Mouse (Mus musculus): ENCODE measurements around the gene Ddx27. TPM values are rescaled to one million over a fixed set of nuclear protein-coding genes. Genes with fewer than 3 reads are reported as not detected.

Ddx27 gene
- polyA plus RNA-seq, 1 experiment from 2014 or later: 31.1 TPM

DNA sequence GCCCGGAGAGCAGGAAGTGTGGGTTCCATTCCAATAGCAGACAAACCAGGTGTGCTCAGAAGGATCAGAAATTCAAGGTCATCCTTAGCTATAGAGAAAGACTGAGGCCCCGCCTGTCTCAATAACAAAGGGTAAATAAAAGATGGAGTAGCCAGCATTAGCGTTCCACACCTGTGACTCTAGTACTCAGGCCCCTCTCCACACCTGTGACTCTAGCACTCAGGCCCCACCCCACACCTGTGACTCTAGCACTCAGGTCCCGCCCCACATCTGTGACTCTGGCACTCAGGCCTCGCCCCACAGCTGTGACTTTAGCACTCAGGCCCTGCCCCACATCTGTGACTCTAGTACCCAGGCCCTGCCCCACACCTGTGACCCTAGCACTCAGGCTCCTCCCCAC is 59.6 kb downstream of the Ddx27 start:
- Histone ChIP-seq H3K9ac (no peak overlapping the region), H3K27me3 (replicated peaks) (peaks cover 13% of the 10 kb centered on the region), H3K36me3 (no peaks in the 10 kb centered on the region), H3K9me3 (no peaks in the 10 kb centered on the region), H3K27ac (replicated peaks) (no peak overlapping the region), H3K4me2 (no peak overlapping the region), H3K4me3 (no peak overlapping the region), H3K4me1 (peaks cover 28% of the 10 kb centered on the region)
- 85% methylated on average over 5 of the region's 5 CpGs for WGBS
- ATAC-seq (ENCODE audit: extremely low read depth, insufficient number of reproducible peaks, low FRiP score, low TSS enrichment): no peak

DNA sequence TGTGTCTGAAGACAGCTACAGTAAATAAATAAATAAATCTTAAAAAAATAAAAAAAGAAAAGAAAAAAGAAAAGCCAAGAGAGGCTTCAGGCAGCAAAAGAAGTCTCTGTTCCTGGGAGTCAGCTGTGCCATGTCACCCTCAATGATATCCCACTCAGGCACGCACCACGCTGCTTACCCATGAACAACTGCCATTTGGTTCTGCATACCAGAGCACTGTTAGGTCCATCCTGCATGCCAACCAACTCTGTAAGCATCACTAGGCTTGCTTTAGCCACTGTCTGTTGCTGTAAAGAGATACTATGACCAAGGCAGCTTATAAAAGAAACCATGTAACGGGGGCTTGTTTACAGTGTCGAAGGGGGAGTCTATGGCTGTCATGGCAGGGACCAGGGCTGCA is 61.4 kb downstream of the Ddx27 start:
- H3K27ac ChIP-seq (replicated peaks): no peak overlapping the region
- no peak for ATAC-seq (ENCODE audit: extremely low read depth, insufficient number of reproducible peaks, low FRiP score, low TSS enrichment)
- 83% methylated on average over 4 of the region's 4 CpGs for WGBS
- no peaks in the 10 kb centered on the region for H3K36me3 ChIP-seq
- no peak overlapping the region for H3K4me2 ChIP-seq
- H3K4me3 ChIP-seq: no peak overlapping the region
- peaks cover 13% of the 10 kb centered on the region for H3K27me3 ChIP-seq (replicated peaks)
- H3K4me1 ChIP-seq: peaks cover 19% of the 10 kb centered on the region
- no peaks in the 10 kb centered on the region for H3K9me3 ChIP-seq
- H3K9ac ChIP-seq: no peak overlapping the region

DNA sequence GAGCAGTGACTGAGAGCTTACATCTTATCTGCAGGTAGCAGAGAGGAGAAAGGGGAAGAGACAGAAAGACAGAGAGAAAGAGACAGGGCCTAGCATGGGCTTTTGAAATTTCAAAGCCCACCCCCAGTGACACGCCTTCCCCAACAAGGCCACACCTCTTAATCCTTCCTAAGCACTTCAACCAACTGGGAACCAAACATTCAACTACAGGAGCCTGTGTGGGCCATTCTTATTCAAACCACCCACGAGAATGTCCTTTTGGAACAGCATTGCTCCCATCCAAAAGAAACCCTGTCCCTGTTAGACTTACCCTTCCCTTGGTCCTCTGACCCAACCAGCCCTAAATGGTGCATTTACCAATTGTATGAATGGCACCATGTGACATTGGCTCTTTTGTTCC is 61.8 kb downstream of the Ddx27 start:
- Histone ChIP-seq H3K9me3 (no peaks in the 10 kb centered on the region), H3K4me1 (peaks cover 22% of the 10 kb centered on the region), H3K9ac (no peak overlapping the region), H3K4me3 (no peak overlapping the region), H3K4me2 (no peak overlapping the region), H3K27ac (replicated peaks) (no peak overlapping the region), H3K27me3 (replicated peaks) (peaks cover 13% of the 10 kb centered on the region), H3K36me3 (no peaks in the 10 kb centered on the region)
- ATAC-seq (ENCODE audit: extremely low read depth, insufficient number of reproducible peaks, low FRiP score, low TSS enrichment): no peak
- WGBS: 68% methylated on average over 2 of the region's 2 CpGs

DNA sequence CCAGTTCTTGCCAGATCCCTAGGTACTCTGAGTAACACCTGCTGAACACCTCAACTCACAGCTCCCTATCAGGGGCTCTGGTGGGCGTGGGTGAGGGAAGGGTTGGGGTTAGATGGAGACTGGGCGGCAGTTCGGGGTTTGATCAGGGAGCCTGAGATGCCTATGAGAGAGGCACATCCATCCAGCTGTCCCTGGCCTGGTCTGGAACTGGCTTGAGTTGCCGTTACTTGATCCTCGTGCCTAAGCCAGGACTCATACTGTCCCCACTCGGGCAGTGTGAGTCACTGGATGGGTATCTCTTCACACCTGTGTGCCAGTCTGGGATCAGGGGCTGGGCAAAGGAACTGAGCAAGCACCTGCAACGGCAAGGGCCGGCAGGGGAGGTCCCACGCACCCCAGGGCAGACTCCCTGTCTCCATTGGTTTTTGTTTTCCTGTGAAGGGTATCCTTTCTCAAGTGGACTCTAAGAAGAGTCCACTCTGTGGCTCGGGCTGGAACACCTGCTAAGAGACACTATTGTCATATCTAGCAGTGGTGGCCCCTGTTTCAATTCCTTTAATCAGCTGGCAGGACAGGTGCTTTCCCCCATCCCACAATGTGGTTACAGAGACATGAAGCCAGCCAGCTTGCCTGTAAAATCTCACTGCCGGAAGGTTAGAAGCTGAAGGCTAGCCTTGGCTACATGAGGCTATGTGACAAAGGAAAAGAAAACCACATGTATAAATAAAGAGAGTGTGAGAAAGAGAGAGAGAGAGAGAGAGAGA is 62.4 kb downstream of the Ddx27 start:
- peaks cover 13% of the 10 kb centered on the region for H3K27me3 ChIP-seq (replicated peaks)
- peaks cover 22% of the 10 kb centered on the region for H3K4me1 ChIP-seq
- H3K9ac ChIP-seq: no peak overlapping the region
- H3K27ac ChIP-seq (replicated peaks): no peak overlapping the region
- ATAC-seq (ENCODE audit: extremely low read depth, insufficient number of reproducible peaks, low FRiP score, low TSS enrichment): no peak
- H3K4me2 ChIP-seq: no peak overlapping the region
- WGBS: 75% methylated on average over 11 of the region's 11 CpGs
- no peaks in the 10 kb centered on the region for H3K36me3 ChIP-seq
- no peaks in the 10 kb centered on the region for H3K9me3 ChIP-seq
- H3K4me3 ChIP-seq: no peak overlapping the region

DNA sequence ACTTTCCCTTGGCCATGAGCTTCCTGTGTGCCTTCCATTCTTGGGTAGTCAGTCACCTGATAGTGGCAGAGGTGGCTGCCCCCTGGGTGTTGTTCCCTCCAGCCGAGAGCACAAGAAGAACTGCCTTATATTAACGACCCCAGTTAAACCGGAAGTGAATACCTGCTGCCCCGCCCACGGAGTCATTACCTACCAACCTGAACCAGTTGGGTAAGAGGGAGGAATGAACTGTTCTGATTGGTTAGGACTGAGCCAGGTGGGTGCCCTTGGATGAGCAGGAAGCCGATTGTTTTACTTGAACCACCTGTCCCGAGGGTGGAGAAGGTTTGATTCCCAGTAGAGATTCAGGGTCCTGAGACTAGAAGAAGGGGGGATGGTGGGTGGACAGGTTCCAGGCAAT is 63.5 kb downstream of the Ddx27 start:
- no peak overlapping the region; the same call in 1 of the 2 replicates for H3K9ac ChIP-seq
- WGBS: 29% methylated on average over 7 of the region's 7 CpGs
- H3K9me3 ChIP-seq: no peaks in the 10 kb centered on the region
- H3K27ac ChIP-seq (replicated peaks): no peak overlapping the region
- peaks cover 13% of the 10 kb centered on the region for H3K27me3 ChIP-seq (replicated peaks)
- no peak overlapping the region for H3K4me3 ChIP-seq
- no peak overlapping the region for H3K4me2 ChIP-seq
- no peaks in the 10 kb centered on the region for H3K36me3 ChIP-seq
- H3K4me1 ChIP-seq: peaks cover 22% of the 10 kb centered on the region
- no peak for ATAC-seq (ENCODE audit: extremely low read depth, insufficient number of reproducible peaks, low FRiP score, low TSS enrichment)

DNA sequence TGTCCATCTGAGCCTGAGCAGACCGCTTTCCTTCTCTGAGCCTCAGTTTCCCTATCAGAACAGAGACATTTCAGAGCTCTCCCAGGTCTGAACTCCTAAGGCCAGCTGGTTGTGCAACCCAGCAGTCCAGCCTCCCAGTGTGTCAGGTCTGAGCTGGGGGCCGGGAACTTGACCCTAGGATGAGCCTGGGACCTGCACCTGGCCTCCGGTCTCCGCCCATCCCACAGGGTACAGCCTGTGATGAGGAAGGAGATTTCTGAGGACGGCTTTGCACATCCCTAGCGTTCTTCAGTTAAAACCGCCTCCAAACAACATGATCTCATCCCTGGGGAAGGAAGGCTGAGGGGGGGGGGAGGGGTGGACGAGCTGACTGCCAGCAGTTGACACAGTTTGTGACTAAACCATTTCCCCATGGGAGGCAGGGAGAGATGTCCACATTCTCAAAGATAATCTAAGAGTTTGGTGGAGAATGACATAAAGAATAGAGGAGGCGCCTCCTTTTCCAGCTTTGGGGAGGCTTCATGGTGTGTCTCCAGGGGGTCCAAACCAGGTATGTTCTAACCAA is 64.0 kb downstream of the Ddx27 start:
- Histone ChIP-seq H3K9me3 (no peaks in the 10 kb centered on the region), H3K27ac (replicated peaks) (no peak overlapping the region), H3K4me1 (peaks cover 22% of the 10 kb centered on the region), H3K4me3 (no peak overlapping the region), H3K9ac (no peak overlapping the region), H3K27me3 (replicated peaks) (peaks cover 13% of the 10 kb centered on the region), H3K4me2 (no peak overlapping the region), H3K36me3 (no peaks in the 10 kb centered on the region)
- ATAC-seq (ENCODE audit: extremely low read depth, insufficient number of reproducible peaks, low FRiP score, low TSS enrichment): no peak
- 43% methylated on average over 9 of the region's 9 CpGs for WGBS

DNA sequence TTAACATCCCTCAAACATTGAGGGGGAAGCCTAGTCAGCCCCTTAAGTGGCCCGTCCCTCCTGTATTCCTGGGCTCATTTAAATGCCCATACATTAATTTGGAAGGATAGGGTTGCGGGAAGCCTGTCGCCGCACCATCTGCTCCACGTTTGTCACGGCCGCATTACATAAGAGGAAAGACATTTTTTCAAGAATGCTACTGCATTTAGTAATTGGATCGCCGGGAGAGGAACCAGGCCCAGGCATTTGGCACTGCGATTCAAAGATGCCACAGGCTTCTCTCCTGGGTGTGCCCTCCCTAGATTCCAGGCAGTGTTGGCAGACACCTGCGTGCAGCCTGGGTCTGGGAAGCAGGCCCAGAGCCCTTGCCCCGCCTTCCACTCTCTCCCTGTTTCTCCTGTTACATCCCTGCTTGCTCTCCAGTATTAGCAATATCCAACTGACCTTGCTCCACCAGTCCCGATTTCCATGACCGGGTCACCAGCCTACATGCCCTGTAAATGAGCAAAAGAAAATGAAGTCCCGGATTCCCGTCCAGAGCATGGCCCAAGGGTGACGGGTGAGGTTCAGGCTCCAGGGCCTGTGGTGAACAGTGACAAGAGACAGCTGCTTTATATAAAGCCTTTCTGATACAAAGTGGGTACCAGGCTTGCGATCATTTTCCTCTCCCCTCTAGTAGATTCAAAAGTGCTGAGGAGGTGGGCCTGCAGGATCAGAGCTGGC is 64.7 kb downstream of the Ddx27 start:
- H3K36me3 ChIP-seq: no peaks in the 10 kb centered on the region
- peaks cover 22% of the 10 kb centered on the region for H3K4me1 ChIP-seq
- no peak for ATAC-seq (ENCODE audit: extremely low read depth, insufficient number of reproducible peaks, low FRiP score, low TSS enrichment)
- H3K4me2 ChIP-seq: no peak overlapping the region
- no peaks in the 10 kb centered on the region for H3K9me3 ChIP-seq
- no peak overlapping the region for H3K27ac ChIP-seq (replicated peaks)
- peaks cover 13% of the 10 kb centered on the region for H3K27me3 ChIP-seq (replicated peaks)
- H3K9ac ChIP-seq: no peak overlapping the region
- WGBS: 53% methylated on average over 18 of the region's 18 CpGs
- H3K4me3 ChIP-seq: no peak overlapping the region

DNA sequence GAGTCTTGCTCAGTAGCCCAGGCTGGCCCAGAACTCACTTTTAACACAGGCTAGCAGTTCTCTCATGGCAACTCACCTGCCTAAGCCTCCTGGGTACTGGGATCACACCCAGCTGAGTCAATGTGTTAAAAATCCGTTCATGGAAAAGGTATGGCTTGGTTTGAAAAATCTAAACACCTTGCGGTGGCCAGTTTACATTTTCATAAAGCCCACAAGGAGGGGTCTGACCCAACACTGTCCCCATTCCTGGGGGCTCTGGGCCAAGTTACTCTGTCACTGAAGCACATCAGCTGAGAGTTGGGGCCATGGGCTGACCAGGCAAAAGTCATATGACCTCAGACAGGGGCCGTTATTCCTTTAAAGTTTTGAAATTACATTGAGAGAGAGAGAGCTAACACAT is 65.4 kb downstream of the Ddx27 start:
- no peak overlapping the region for H3K9ac ChIP-seq
- H3K36me3 ChIP-seq: no peaks in the 10 kb centered on the region
- H3K9me3 ChIP-seq: no peaks in the 10 kb centered on the region
- H3K27ac ChIP-seq (replicated peaks): no peak overlapping the region
- WGBS: 73% methylated on average over 3 of the region's 3 CpGs
- H3K4me2 ChIP-seq: no peak overlapping the region
- H3K27me3 ChIP-seq (replicated peaks): peaks cover 13% of the 10 kb centered on the region
- no peak overlapping the region for H3K4me3 ChIP-seq
- ATAC-seq (ENCODE audit: extremely low read depth, insufficient number of reproducible peaks, low FRiP score, low TSS enrichment): no peak
- peaks cover 22% of the 10 kb centered on the region for H3K4me1 ChIP-seq

DNA sequence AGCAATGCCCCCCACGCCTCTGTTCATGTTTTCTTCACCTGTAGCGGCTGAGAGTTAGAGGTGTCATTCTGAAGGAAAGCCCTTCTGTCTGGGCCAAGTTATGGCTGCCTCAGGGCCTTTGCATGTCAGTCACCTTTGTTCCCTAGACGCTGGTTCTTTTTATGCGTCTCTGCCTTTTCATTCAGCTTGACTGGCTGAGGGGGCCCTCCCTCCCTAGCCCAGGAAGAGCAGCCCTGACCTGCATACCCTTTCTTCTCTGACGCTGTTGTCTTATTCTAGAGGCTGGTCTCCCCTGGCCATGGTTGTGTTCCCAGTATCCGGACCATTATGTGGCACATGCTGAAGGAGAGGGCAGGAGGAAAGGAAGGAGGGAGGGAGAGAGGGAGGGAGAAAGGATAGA is 66.1 kb downstream of the Ddx27 start:
- Histone ChIP-seq H3K36me3 (no peaks in the 10 kb centered on the region), H3K27me3 (replicated peaks) (peaks cover 13% of the 10 kb centered on the region), H3K9ac (no peak overlapping the region), H3K4me2 (no peak overlapping the region), H3K4me1 (peaks cover 22% of the 10 kb centered on the region), H3K27ac (replicated peaks) (no peak overlapping the region), H3K9me3 (no peaks in the 10 kb centered on the region), H3K4me3 (no peak overlapping the region)
- 67% methylated on average over 6 of the region's 6 CpGs for WGBS
- ATAC-seq (ENCODE audit: extremely low read depth, insufficient number of reproducible peaks, low FRiP score, low TSS enrichment): no peak

DNA sequence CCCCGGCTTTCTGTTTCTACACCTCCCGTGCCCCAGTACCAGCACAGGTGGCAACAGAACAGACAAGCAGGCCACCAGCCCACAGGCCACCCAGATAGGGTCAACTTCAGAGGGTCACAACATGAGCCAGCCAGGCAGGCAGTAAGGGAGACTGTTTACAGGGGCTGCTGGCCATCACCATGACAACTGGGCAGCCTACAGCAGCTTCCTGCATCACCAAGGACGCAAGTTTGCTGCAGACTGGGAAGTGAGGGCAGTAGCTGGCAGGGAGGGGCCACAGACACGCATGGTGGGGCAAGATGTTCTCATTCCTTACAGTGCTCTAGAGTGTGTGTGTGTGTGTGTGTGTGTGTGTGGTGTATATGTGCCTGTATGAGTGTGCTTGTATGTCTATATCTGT is 66.6 kb downstream of the Ddx27 start:
- Histone ChIP-seq H3K36me3 (no peaks in the 10 kb centered on the region), H3K27me3 (replicated peaks) (peaks cover 13% of the 10 kb centered on the region), H3K9ac (peak overlapping the region; percentile 24; the same call in 1 of the 2 replicates), H3K4me3 (no peak overlapping the region), H3K27ac (replicated peaks) (no peak overlapping the region), H3K4me1 (peaks cover 22% of the 10 kb centered on the region), H3K9me3 (no peaks in the 10 kb centered on the region), H3K4me2 (no peak overlapping the region)
- WGBS: 18% methylated on average over 4 of the region's 4 CpGs
- ATAC-seq (ENCODE audit: extremely low read depth, insufficient number of reproducible peaks, low FRiP score, low TSS enrichment): no peak
